Mouse (Mus musculus) gastrocnemius, postnatal 36 days (tissue): ENCODE data around the gene Ctbp2. TPM values are rescaled to one million over a fixed set of nuclear protein-coding genes. Genes with fewer than 3 reads are reported as not detected.

Experiments used
- DNase-seq, 2 experiments: peaks; one replicate each; pipeline ENCODE4 v3.0.0; 2022
- intact Hi-C: fragments of 180-260 bp; cut with DNase I; formaldehyde crosslinking; loops from one replicate; pipeline ENCODE4 v1.15.1; 2025
- total RNA-seq, 2 experiments: library from RNA; stranded (reverse); gene quantifications; 2 replicates each; pipeline ENCODE4 v1.2.3; 2021

Gene Ctbp2
- total RNA-seq, 2 experiments from 2014 or later = 15.1 to 15.9 TPM

- DNase-seq = no peak
- intact Hi-C loops = loop anchor here (5.0 kb wide), 1 partner anchor 44 kb away; no protein-coding TSS in a partner anchor
These were observed 132.8 kb downstream of the Ctbp2 start for GRCm38 (mm10) chr7:132991240-132991900.

- DNase-seq = no peak
These were observed 134.3 kb downstream of the Ctbp2 start for GRCm38 (mm10) chr7:132989839-132990238.

GRCm38 (mm10) chr7:132982639-132983038 is 141.5 kb downstream of the Ctbp2 start:
- no peak for DNase-seq
- intact Hi-C loops = no loop called here

More at GRCm38 (mm10) chr7:132989839-132990238, 134.3 kb downstream of the Ctbp2 start:
- intact Hi-C loops = loop anchor here (5.0 kb wide), 1 partner anchor 43 kb away; no protein-coding TSS in a partner anchor

- intact Hi-C loops = no loop called here
- DNase-seq = no peak
These were observed 146.2 kb downstream of the Ctbp2 start for GRCm38 (mm10) chr7:132977981-132978380.

DNA sequence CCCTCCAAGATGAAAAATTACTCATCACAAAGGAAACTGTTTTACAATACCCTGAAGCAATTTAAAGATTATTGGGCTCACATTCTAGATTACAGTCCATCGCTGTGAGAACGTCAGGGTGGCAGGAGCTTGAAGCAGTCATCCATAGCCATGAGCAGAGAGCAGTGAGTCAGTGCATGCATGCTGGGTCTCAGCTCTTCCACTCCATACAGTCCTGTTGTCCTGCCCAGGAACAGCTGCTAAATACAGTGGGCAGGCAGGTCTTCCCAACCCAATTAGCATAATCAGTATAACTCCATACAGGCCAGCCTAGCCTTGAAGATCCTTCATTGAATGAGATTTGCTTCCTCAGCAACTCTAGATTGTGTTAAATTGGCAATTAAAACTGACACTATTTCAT is 148.1 kb downstream of the Ctbp2 start:
- DNase-seq = no peak
- intact Hi-C loops = no loop called here

GRCm38 (mm10) chr7:132972079-132972478 is 152.1 kb downstream of the Ctbp2 start:
- no peak for DNase-seq
- intact Hi-C loops = no loop called here

DNA sequence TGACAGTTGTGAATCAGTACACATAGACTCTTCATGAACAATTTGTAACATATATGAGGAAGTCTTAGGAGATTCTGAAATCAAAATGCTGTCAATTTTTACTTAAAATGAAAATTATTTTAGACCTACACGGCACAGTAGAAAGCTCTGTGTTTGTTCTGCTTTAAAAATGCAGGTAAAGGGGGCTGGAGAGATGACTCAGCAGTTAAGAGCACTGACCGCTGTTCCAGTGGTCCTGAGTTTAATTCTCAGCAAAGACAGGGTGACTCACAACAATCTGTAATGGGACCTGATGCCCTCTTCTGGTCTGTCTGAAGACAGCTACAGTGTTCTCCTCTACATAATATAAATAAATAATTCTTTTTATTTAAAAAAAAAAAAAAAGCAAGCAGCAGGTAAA is 158.4 kb downstream of the Ctbp2 start:
- DNase-seq = no peak
- intact Hi-C loops = no loop called here

DNA sequence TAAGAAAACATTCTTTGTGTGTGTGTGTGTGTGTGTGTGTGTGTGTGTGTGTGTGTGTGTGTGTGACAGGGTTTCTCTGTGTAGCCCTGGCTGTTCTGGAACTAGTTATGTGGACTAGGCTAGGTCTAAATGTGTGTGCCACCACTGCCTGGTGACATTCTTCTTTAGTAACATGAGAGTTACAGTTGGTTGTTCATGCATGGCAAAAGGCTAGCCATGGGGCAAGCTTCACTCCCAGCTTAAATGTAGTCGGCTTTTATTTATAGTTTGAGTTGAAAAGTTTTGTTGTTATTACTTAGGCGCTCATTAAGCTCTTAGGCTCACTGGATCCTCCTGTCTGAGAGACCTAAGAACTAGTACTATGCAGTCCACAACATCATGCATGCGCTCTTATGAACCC is 159.8 kb downstream of the Ctbp2 start:
- no peak for DNase-seq
- intact Hi-C loops = no loop called here

DNA sequence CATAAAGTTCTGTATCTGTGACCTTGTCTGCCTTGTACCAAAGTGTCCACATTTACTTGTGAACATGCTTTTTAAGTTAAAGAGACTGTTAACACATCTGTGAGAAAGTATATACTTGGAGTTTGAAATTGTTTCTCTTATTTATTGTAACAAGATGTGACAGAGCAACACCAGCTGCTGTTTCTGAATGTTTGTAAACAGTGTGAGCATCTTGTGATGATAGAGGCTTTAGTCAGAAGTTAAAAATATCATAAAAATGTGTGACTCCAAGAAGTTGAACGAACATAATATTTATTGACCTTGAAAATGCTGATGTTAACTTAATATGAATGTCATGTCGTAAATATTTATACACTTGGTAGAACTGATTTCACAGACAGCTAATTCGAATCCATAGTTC is 173.5 kb downstream of the Ctbp2 start:
- intact Hi-C loops = no loop called here
- DNase-seq = no peak

DNA sequence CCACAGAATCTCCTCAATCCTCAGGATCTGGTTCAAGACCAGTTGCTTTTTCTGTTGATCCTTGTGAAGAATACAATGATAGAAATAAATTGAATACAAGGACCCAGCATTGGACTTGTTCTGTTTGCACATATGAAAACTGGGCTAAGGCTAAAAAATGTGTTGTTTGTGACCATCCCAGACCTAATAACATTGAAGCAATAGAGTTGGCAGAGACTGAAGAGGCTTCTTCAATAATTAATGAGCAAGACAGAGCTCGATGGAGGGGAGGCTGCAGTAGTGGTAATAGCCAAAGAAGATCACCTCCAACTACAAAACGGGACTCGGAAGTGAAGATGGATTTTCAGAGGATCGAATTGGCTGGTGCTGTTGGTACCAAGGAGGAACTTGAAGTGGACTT is 174.2 kb downstream of the Ctbp2 start:
- intact Hi-C loops = loop anchor here (5.0 kb wide), 1 partner anchor 42 kb away; no protein-coding TSS in a partner anchor
- DNase-seq = no peak

DNA sequence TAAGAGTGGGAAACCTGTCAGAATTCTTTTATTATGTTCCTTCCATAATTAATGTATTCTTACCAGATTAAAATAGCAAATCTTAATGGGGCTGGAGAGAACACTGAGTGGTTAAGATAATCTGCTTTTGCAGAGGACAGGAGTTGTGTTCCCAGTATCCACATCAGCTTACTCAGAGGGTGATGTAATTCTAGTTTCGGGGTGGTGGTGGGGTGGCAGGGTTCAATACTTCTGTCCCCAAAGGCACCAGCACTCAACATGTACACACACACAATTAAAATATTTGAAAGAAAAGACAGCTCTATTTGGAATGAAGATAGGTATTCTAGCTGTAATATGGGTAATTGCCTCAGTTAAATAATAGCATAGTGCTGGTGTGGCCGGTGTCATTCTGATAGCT is 183.6 kb downstream of the Ctbp2 start:
- DNase-seq = no peak
- intact Hi-C loops = no loop called here

GRCm38 (mm10) chr7:132939118-132939517 is 185.0 kb downstream of the Ctbp2 start:
- DNase-seq = no peak
- intact Hi-C loops = loop anchor here (10.0 kb wide), 1 partner anchor 186 kb away; the partner anchor contains the start of genes Ctbp2 and Fgfr2

Other genes starting within 250 kb of the Ctbp2 start
- 10 to 100 TPM; 44.4 to 53.3 TPM for gene Zranb1, start 193.2 kb downstream of the Ctbp2 start, total RNA-seq
- under 1 TPM; 0.28 to 0.49 TPM for gene Fgfr2, start 1.0 kb downstream of the Ctbp2 start, total RNA-seq